Mouse (Mus musculus) hindbrain, embryonic 14.5 days (tissue): Measurements from ENCODE around the gene Tnfrsf1a. TPM values are rescaled to one million over a fixed set of nuclear protein-coding genes. Genes with fewer than 3 reads are reported as not detected.

Experiments
- ATAC-seq: fragments of 200-750 bp; cut with Nextera tagmentation; 2 replicates; pipeline ENCODE4 v1.8.0; 2017; ENCODE audit warnings: moderate number of reproducible peaks, mild to moderate bottlenecking, moderate TSS enrichment, moderate library complexity; ENCODE audit not compliant: low FRiP score
- DNase-seq: peaks from one replicate; pipeline ENCODE4 v3.0.0-alpha.2; 2015; ENCODE audit warnings: low spot score
- H3K27ac ChIP-seq: fragments of 300-500 bp; sonication (generic); 2 replicates; pipeline ENCODE4 v1.5.1; 2014; ENCODE audit warnings: mild to moderate bottlenecking, moderate library complexity
- H3K27me3 ChIP-seq: fragments of 300-500 bp; sonication (generic); 2 replicates; pipeline ENCODE4 v1.6.1; 2014; ENCODE audit warnings: mild to moderate bottlenecking, low read length, mixed read lengths; ENCODE audit not compliant: control insufficient read depth, insufficient read depth
- H3K36me3 ChIP-seq: fragments of 300-500 bp; sonication (generic); replicated peaks from 2 replicates; pipeline ENCODE4 v1.6.1; 2014; ENCODE audit not compliant: control insufficient read depth, insufficient read depth
- H3K4me1 ChIP-seq: fragments of 300-500 bp; sonication (generic); replicated peaks from 2 replicates; pipeline ENCODE4 v1.6.1; 2014; ENCODE audit warnings: antibody characterized with exemption, low read length, mixed read lengths; ENCODE audit not compliant: control insufficient read depth, insufficient read depth
- H3K4me2 ChIP-seq: fragments of 300-500 bp; sonication (generic); replicated peaks from 2 replicates; pipeline ENCODE4 v1.6.1; 2014; ENCODE audit warnings: mild to moderate bottlenecking, moderate library complexity
- H3K4me3 ChIP-seq: fragments of 300-500 bp; sonication (generic); replicated peaks from 2 replicates; pipeline ENCODE4 v1.5.1; 2014; ENCODE audit warnings: mild to moderate bottlenecking, low read length
- H3K9ac ChIP-seq: fragments of 300-500 bp; sonication (generic); 2 replicates; pipeline ENCODE4 v1.6.1; 2014
- H3K9me3 ChIP-seq: fragments of 300-500 bp; sonication (generic); 2 replicates; pipeline ENCODE4 v1.6.1; 2016; ENCODE audit warnings: low read length; ENCODE audit not compliant: control insufficient read depth
- WGBS: fragments of 180-500 bp; shearing (Covaris S2); extraction: QIAGEN DNeasy Blood & Tissue Kit; methylation state at CpG from one replicate; pipeline ENCODE4 v1.1.7; 2014; 5-methylcytosine and 5-hydroxymethylcytosine counted together
- polyA plus RNA-seq: library from polyadenylated mRNA; unstranded; fragments of >200 nt; fragmentation: Nextera tagmentation; extraction: Ambion mirVana; gene quantifications from 2 replicates; pipeline ENCODE4 v1.2.1, GENCODE M21; 2014

Gene Tnfrsf1a
- polyA plus RNA-seq, 1 experiment from 2014 or later: 15.4 TPM

- no peak overlapping the region for H3K9ac ChIP-seq
- ATAC-seq (no peak), DNase-seq (no peak)
- no peak overlapping the region for H3K27ac ChIP-seq
- peak overlapping the region; percentile 34; the same call in 1 of the 2 replicates for H3K4me3 ChIP-seq
- H3K4me1 ChIP-seq: peaks cover 30% of the 10 kb centered on the region
- H3K27me3 ChIP-seq: 0 out of 2 replicates have a peak, but pooled peaks cover 14% of the 10 kb centered on the region
- no peaks in the 10 kb centered on the region for H3K9me3 ChIP-seq
- no peaks in the 10 kb centered on the region for H3K36me3 ChIP-seq
- 85% methylated on average over 2 of the region's 2 CpGs for whole genome bisulfite sequencing
- H3K4me2 ChIP-seq: peak overlapping the region; percentile 55
Measured at GRCm38 (mm10) chr6:125350995-125351324, 1.8 kb downstream of the Tnfrsf1a start.

DNA sequence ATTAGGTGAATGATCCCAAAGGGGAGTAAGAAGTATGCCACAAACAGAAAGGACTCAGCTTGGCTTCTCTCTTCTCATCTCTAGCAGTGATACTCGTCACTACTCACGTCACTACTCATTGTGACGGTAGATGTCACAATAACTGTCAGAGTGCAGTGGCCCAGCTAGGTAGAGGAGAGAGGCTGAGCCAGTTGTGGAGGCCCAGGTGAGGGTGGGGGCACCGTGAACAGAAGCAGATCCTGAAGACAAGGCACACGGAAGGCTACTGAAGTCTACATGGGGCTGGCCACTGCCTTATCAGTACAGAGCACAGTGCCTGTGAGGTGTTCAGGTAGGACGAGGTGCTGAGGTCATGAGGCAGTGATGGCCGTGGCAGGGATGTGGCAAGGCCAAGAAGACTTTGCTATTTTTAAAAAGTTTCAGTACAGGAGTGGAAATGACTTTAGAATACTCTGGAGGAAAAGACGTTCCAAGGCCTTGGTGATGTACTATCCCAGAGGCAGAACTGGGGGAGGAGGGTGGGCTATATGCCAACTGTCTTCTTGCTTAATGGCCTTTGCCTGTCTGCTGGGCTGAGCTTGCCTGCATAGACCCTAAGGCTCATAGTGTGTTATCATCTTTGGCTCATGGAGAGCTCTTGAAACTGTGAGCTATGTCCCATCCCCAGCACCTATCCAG lies 2.3 kb downstream of the Tnfrsf1a start:
- Histone ChIP-seq H3K4me2 (no peak overlapping the region; the same call in 1 of the 2 replicates), H3K27ac (no peak overlapping the region), H3K4me1 (peaks cover 30% of the 10 kb centered on the region), H3K9ac (no peak overlapping the region), H3K36me3 (no peaks in the 10 kb centered on the region), H3K9me3 (no peaks in the 10 kb centered on the region), H3K27me3 (0 out of 2 replicates have a peak, but pooled peaks cover 14% of the 10 kb centered on the region), H3K4me3 (no peak overlapping the region)
- DNase-seq (no peak), ATAC-seq (no peak)
- 71% methylated on average over 8 of the region's 8 CpGs for WGBS

DNA sequence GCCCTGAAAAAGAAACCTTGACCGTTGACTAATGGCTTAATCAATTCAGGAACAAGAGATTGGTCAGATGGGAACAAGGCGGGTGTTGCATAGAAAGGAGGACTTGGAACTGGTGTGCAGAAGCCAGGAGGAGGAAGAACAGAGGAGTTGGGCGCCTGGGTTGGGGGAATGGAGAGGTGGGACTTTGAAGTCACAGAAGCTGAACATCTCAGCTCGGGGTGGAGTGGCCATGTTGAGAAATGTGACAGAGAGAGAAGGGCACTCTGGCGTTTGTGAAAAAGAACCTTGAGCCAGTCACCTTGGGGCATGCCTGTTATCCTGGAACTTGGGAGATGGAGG lies 2.9 kb downstream of the Tnfrsf1a start:
- Histone ChIP-seq H3K27me3 (0 out of 2 replicates have a peak, but pooled peaks cover 14% of the 10 kb centered on the region), H3K27ac (no peak overlapping the region), H3K4me2 (no peak overlapping the region), H3K4me1 (peaks cover 30% of the 10 kb centered on the region), H3K9ac (no peak overlapping the region), H3K4me3 (no peak overlapping the region), H3K36me3 (no peaks in the 10 kb centered on the region), H3K9me3 (no peaks in the 10 kb centered on the region)
- no peak for DNase-seq
- 77% methylated on average over 5 of the region's 5 CpGs for WGBS
- ATAC-seq: no peak

GRCm38 (mm10) chr6:125352811-125353210 lies 3.6 kb downstream of the Tnfrsf1a start:
- ATAC-seq (no peak), DNase-seq (no peak)
- Histone ChIP-seq H3K9ac (no peak overlapping the region), H3K27me3 (0 out of 2 replicates have a peak, but pooled peaks cover 14% of the 10 kb centered on the region), H3K27ac (no peak overlapping the region), H3K4me1 (peaks cover 30% of the 10 kb centered on the region), H3K36me3 (no peaks in the 10 kb centered on the region), H3K4me2 (no peak overlapping the region), H3K9me3 (no peaks in the 10 kb centered on the region), H3K4me3 (no peak overlapping the region)
- WGBS: 54% methylated on average over 4 of the region's 4 CpGs

GRCm38 (mm10) chr6:125353221-125353620 lies 4.1 kb downstream of the Tnfrsf1a start:
- Histone ChIP-seq H3K9ac (no peak overlapping the region), H3K4me3 (no peak overlapping the region), H3K4me1 (peaks cover 30% of the 10 kb centered on the region), H3K27me3 (0 out of 2 replicates have a peak, but pooled peaks cover 13% of the 10 kb centered on the region), H3K27ac (no peak overlapping the region), H3K9me3 (no peaks in the 10 kb centered on the region), H3K36me3 (no peaks in the 10 kb centered on the region), H3K4me2 (no peak overlapping the region)
- 80% methylated on average over 11 of the region's 11 CpGs for WGBS
- no peak for ATAC-seq
- DNase-seq: no peak

GRCm38 (mm10) chr6:125353655-125354054 lies 4.5 kb downstream of the Tnfrsf1a start:
- no peaks in the 10 kb centered on the region for H3K36me3 ChIP-seq
- H3K27me3 ChIP-seq: 0 out of 2 replicates have a peak, but pooled peaks cover 9% of the 10 kb centered on the region
- DNase-seq (no peak), ATAC-seq (no peak)
- 76% methylated on average over 4 of the region's 4 CpGs for WGBS
- H3K4me2 ChIP-seq: no peak overlapping the region
- H3K27ac ChIP-seq: no peak overlapping the region
- no peaks in the 10 kb centered on the region for H3K9me3 ChIP-seq
- H3K4me1 ChIP-seq: peaks cover 30% of the 10 kb centered on the region
- no peak overlapping the region for H3K9ac ChIP-seq
- H3K4me3 ChIP-seq: no peak overlapping the region

DNA sequence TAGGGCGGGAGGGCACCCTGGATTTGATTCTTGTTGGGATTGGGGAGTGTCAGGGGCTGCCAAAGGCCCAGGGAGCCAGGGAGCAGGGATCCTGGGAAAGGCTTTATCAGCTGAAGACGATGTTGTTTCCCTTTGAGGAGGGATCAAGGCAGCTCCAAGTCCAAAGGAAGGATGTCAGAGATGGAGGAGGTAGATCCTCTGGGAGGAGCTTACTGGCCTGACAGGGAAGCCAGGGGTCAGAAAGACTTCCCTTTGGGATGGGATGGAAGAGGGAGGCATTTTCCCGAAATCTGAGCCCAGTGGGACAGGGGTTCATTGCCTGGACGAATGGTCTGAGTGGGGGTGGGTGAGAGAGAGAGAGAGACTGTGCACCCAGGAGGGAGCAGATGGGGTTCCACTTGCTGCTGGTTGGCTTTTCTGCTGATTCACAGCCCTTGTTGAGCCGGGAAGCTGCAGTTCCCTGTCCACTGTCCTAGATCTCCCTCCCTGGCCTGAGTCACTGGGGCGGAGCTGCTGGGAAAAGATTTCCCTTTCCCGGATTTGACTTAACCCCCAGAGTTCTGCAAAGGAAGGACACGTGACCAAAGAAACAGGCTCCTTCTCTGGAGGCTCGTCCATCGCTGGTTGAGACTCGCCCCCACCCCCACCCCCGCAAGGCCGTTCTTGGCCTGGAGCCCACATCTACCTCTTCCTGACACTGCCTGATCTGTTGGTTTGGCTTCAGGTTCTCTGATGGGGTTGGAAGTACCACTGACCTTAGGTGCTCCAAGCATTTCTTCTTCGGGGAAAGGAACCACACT lies 5.4 kb downstream of the Tnfrsf1a start:
- 19% methylated on average over 14 of the region's 14 CpGs for WGBS
- H3K9ac ChIP-seq: no peak overlapping the region; the same call in 1 of the 2 replicates

DNA sequence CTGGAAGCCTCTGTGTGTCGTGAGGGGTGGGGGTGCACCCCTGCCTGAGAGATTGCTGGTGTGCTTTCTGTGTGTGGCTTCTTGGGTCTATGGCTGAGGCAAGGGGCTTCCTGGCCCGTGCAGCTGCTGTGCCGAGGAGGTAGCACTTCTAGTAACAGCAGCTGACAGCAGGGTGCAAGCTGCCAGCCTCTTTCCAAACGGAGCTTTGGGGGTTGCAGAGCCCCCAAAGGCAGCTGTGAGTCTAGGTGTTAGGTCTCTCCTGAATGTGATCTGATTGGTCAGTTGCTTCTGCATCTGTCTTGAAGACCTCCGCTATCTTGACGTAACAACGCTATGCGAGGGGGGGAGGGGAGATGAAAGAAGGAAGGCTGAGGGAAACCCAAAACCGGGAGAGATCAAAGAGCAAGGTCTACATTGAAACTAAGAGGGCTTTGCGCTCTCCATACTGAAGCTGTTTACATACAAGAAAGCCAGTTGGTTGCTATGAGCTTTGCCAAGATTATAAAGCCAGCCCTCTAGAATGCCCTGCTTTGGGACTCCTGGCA lies 6.1 kb downstream of the Tnfrsf1a start:
- DNase-seq: no peak
- peaks cover 17% of the 10 kb centered on the region for H3K4me1 ChIP-seq
- no peaks in the 10 kb centered on the region for H3K36me3 ChIP-seq
- H3K4me3 ChIP-seq: no peak overlapping the region
- 4% methylated on average over 10 of the region's 10 CpGs for WGBS
- H3K9me3 ChIP-seq: no peaks in the 10 kb centered on the region
- no peak for ATAC-seq
- H3K27ac ChIP-seq: 0 out of 2 replicates have a peak overlapping the region, but pooled peaks have one; percentile 43
- H3K27me3 ChIP-seq: 0 out of 2 replicates have a peak, but pooled peaks cover under 1% of the 10 kb centered on the region
- H3K4me2 ChIP-seq: peak overlapping the region; percentile 30; the same call in 1 of the 2 replicates
- no peak overlapping the region; the same call in 1 of the 2 replicates for H3K9ac ChIP-seq

More for the DNA sequence above, 5.4 kb downstream of the Tnfrsf1a start:
- Histone ChIP-seq H3K4me1 (peaks cover 24% of the 10 kb centered on the region), H3K4me3 (no peak overlapping the region), H3K27ac (0 out of 2 replicates have a peak overlapping the region, but pooled peaks have one; percentile 43), H3K4me2 (peak overlapping the region; percentile 30; the same call in 1 of the 2 replicates), H3K27me3 (0 out of 2 replicates have a peak, but pooled peaks cover 5% of the 10 kb centered on the region), H3K36me3 (no peaks in the 10 kb centered on the region), H3K9me3 (no peaks in the 10 kb centered on the region)
- DNase-seq (no peak), ATAC-seq (no peak)

GRCm38 (mm10) chr6:125356264-125356663 lies 7.1 kb downstream of the Tnfrsf1a start:
- 48% methylated on average over 8 of the region's 8 CpGs for WGBS
- peaks cover 6% of the 10 kb centered on the region; the same call in 1 of the 2 replicates for H3K27me3 ChIP-seq

More at GRCm38 (mm10) chr6:125356264-125356663, 7.1 kb downstream of the Tnfrsf1a start:
- peaks cover 15% of the 10 kb centered on the region for H3K4me1 ChIP-seq
- no peak overlapping the region for H3K4me3 ChIP-seq
- H3K9me3 ChIP-seq: no peaks in the 10 kb centered on the region
- no peak for ATAC-seq
- H3K27ac ChIP-seq: no peak overlapping the region
- no peak overlapping the region for H3K9ac ChIP-seq
- DNase-seq: no peak
- H3K4me2 ChIP-seq: no peak overlapping the region
- H3K36me3 ChIP-seq: no peaks in the 10 kb centered on the region
